Mouse (Mus musculus) layer of hippocampus, adult 9-11 months (tissue): ENCODE data around the gene Ptgir.

ENCODE experiments used
- DNase-seq: peaks from one replicate; pipeline ENCODE4 v3.0.0; 2022

Ptgir gene

GRCm38 (mm10) chr7:16918014-16918413, 11.7 kb downstream of the Ptgir start:
- DNase-seq, result peak; percentile 85

GRCm38 (mm10) chr7:16918670-16919069, 12.4 kb downstream of the Ptgir start:
- DNase-seq, result no peak

- no peak for DNase-seq
Measured at GRCm38 (mm10) chr7:16919395-16920149, 13.3 kb downstream of the Ptgir start.

- no peak for DNase-seq
Measured at GRCm38 (mm10) chr7:16920150-16920579, 13.9 kb downstream of the Ptgir start.

- no peak for DNase-seq
Measured at GRCm38 (mm10) chr7:16920818-16921791, 14.8 kb downstream of the Ptgir start.

- DNase-seq, result no peak
Measured at GRCm38 (mm10) chr7:16921881-16922335, 15.6 kb downstream of the Ptgir start.

- DNase-seq, result peak; percentile 75
Measured at GRCm38 (mm10) chr7:16922360-16922973, 16.2 kb downstream of the Ptgir start.

GRCm38 (mm10) chr7:16923283-16924036, 17.2 kb downstream of the Ptgir start:
- peak; percentile 67 for DNase-seq

GRCm38 (mm10) chr7:16924037-16924834, 17.9 kb downstream of the Ptgir start, which contains the start of gene Calm3:
Gene Calm3 (minus strand): TSS chr7:16924114.
- DNase-seq, result peak; percentile 99

- no peak for DNase-seq
Measured at GRCm38 (mm10) chr7:16928341-16928740, 22.1 kb downstream of the Ptgir start.

GRCm38 (mm10) chr7:16930850-16931249, 24.6 kb downstream of the Ptgir start:
- DNase-seq, result no peak

GRCm38 (mm10) chr7:16931968-16932627, 25.8 kb downstream of the Ptgir start:
- peak; percentile 88 for DNase-seq

GRCm38 (mm10) chr7:16932704-16933577, 26.7 kb downstream of the Ptgir start:
- no peak for DNase-seq

GRCm38 (mm10) chr7:16937312-16937711, 31.0 kb downstream of the Ptgir start:
- no peak for DNase-seq

GRCm38 (mm10) chr7:16938117-16938791, 32.0 kb downstream of the Ptgir start:
- peak; percentile 91 for DNase-seq

GRCm38 (mm10) chr7:16940292-16940691, 34.0 kb downstream of the Ptgir start:
- peak; percentile 83 for DNase-seq

- no peak for DNase-seq
Measured at GRCm38 (mm10) chr7:16942861-16943260, 36.6 kb downstream of the Ptgir start.

GRCm38 (mm10) chr7:16944061-16944807, 37.9 kb downstream of the Ptgir start, which contains the start of gene Pnmal2:
Gene Pnmal2 (plus strand): TSS chr7:16944682.
- peak; percentile 92 for DNase-seq
